Mouse (Mus musculus) megakaryocyte progenitor cell, adult 5-6 weeks (primary cell): ENCODE results near the gene Rapgef4. TPM values are rescaled to one million over a fixed set of nuclear protein-coding genes. Genes with fewer than 3 reads are reported as not detected.

Experiments
- ATAC-seq: replicated peaks from 2 replicates; pipeline ENCODE4 v1.8.0; 2016; ENCODE audit warnings: mild to moderate bottlenecking, moderate TSS enrichment, inconsistent platforms; ENCODE audit not compliant: poor library complexity
- total RNA-seq, 2 experiments: library from RNA; stranded (forward) in 1 of 2; stranded (reverse) in 1 of 2; fragments of 157-497, 149-512 nt in 1 of 2; fragments of 200-1000 nt in 1 of 2; gene quantifications; 2 replicates each; pipeline versions ENCODE4 v1.2.3 to v1.2.4; 2015 to 2017

Rapgef4 gene
- total RNA-seq, 2 experiments from 2014 or later = 0.50 to 3.8 TPM

DNA sequence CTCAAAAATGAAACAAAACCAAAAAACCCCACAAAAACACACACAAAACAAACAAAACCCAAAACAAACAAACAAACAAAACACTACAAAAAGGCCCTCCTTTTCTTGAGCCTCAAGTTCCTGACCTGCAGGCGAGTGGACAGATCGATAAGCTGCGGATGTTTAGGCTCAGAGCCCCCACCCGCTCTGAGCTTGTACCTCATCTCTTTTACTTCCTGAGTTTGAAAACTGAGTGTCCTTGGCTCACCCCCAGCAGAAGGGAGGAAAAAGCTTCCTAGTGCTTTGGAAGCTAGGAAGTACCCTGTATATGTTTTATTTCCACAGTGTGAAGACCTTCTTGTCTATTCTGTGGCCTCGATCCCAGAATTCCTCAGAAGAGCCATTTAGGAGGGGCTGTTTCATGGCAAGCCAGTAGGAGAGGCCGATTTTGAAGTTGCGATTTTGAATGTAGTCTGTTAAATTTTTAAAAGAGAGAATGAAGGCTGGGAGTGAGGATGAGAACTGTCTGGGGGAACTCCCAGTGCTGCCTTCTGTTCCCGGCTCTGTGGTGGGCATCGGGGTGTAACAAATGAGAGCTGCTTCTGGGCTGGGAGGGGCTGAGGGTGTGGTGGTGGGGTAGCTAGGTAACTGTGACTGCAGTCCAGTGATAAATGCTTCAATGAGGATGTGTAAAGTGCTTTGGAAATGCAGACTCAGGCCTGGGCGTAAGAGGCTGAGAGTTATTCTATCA lies 2.0 kb downstream of the Rapgef4 start:
- ATAC-seq = no peak

DNA sequence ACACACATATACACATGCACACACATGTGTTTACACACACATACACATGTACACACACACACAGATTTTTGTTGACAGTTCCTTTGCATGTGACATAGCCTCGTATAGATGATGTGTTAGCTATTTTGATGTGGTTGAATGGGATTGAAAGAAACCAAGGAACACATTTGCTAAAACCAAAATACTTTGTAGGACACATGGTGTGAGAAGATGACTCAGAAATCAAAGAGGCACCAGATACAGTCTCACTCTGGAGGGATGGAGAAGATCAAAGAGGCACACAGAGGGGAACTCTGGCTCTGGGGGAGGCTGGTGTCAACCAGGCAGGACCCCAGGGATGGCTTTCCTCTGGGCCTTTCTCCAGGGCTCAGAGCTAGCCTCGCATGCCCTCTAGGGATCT lies 4.7 kb downstream of the Rapgef4 start:
- ATAC-seq = no peak

DNA sequence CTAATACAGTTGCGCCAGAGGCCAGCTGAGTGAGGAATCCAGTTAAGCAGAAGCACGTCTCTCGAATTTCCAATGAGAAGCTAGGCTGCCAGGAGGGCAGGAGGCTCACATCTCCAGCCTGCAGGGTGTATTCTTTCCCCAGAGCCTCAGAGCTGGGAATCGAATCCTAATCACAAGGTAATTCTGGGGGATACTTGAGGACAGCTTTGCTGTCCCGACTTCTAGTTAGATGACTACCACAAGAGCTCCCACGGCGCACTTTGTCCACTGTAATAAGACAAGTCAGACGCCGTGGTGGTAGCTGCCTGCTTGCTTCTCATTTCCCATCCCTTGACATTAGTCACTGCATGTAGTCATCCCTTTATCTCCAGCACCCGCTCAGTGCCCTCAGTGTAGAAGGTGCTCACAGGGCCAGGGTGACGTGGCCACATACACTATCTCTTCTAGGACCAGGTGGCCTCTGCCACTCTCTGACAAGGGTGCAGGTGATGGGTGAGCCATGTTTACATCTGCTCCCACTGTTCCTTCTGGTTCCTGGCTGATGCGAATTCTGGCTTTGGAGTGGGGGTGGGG lies 5.3 kb downstream of the Rapgef4 start:
- ATAC-seq = no peak

DNA sequence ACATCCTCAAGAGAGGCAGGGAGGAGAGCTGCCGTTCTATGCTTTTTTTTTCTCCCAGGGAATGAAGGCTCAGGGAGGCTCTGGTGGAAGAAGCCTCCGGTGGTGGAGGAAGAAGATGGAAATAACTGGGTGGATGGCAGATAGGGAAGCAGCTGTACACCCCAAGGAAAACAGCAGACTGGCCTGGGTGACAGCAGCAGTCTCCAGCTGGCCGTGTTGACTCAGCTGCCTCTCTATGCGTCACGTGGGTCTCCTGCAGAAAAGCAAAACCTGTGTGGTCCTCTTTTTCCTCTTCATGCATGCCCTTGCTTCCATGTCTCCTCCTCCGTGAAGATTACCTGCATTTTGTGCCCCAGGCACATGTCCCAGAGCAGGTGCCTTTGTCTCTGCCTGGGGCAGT lies 7.5 kb downstream of the Rapgef4 start:
- no peak for ATAC-seq

- ATAC-seq = no peak
These were observed 11.1 kb downstream of the Rapgef4 start for GRCm38 (mm10) chr2:71992129-71992528.

- ATAC-seq = no peak
These were observed 12.8 kb downstream of the Rapgef4 start for GRCm38 (mm10) chr2:71993729-71994423.

- ATAC-seq = no peak
These were observed 17.5 kb downstream of the Rapgef4 start for GRCm38 (mm10) chr2:71998531-71998930.

- ATAC-seq = no peak
These were observed 19.1 kb downstream of the Rapgef4 start for GRCm38 (mm10) chr2:72000102-72000501.

- ATAC-seq = no peak
These were observed 21.9 kb downstream of the Rapgef4 start for GRCm38 (mm10) chr2:72002843-72003370.

- ATAC-seq = no peak
These were observed 22.9 kb downstream of the Rapgef4 start for GRCm38 (mm10) chr2:72003756-72004525.

- ATAC-seq = no peak
These were observed 24.0 kb downstream of the Rapgef4 start for GRCm38 (mm10) chr2:72005051-72005450.

- no peak for ATAC-seq
These were observed 28.6 kb downstream of the Rapgef4 start for GRCm38 (mm10) chr2:72009446-72010218.

DNA sequence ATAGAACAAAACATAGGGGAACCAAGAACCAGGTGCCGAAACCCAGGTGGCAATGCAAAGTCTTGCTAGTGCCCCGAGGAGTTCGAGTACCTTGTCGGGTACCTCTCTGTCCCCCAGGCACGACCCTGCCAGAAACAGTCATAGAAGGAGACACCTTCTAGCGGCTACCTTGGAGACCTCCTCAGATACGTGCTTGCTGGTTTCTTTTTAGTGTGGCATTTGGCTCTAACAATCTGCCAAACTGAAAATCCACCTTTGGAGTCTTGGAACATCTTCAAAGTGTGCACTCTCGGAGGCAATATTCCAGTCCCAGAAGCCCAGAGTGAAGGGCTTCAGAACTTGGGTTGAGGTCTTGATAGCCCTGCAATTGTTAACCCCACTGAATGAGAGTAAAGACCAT lies 34.3 kb downstream of the Rapgef4 start:
- ATAC-seq = no peak

DNA sequence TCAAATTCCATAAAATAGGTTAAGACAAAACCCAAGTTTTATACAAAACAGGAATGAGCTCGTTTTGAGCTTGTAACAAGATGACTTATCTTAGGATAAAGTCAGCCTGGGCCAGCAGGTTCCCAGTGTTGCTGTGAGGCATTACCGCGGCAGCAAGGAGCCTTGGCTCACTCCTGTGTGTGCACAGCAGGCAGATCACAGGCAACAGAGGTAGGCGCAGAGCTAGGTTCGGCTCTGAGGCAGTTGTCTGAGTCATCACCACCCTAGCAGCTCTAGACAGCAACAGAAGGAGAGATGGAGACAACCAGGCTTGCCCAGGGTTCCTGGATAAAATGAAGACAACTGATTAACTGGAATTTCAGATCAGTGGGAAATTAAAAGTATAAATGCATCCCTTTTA lies 35.0 kb downstream of the Rapgef4 start:
- ATAC-seq = no peak

GRCm38 (mm10) chr2:72017168-72017567 lies 36.1 kb downstream of the Rapgef4 start:
- no peak for ATAC-seq

GRCm38 (mm10) chr2:72018736-72019135 lies 37.7 kb downstream of the Rapgef4 start:
- no peak for ATAC-seq

- ATAC-seq = no peak
These were observed 39.7 kb downstream of the Rapgef4 start for GRCm38 (mm10) chr2:72020755-72021154.

DNA sequence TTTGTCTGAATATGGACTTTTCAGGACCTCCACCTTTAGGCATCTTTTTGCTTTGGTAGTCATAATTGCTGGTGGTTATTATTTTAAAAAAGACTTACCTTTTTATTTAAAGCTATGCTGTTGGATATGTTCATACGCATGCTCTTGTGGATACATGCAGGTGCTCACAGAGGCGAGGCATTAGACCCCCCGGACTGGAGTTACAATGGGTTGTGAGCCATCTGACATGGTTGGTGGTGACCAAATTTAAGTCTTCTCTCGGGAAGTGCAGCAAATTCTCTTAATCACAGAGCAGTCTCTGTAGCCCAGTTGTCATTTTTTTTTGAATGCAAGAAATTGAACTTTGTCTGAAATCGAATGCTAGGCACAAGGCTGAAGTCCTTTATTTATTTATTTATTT lies 40.4 kb downstream of the Rapgef4 start:
- ATAC-seq = no peak

GRCm38 (mm10) chr2:72021845-72022244 lies 40.8 kb downstream of the Rapgef4 start:
- ATAC-seq = no peak

GRCm38 (mm10) chr2:72023791-72024190 lies 42.8 kb downstream of the Rapgef4 start:
- ATAC-seq = no peak
